Comparison of ENCODE assay signal across 16 mouse cellular contexts in the genomic region with DNA sequence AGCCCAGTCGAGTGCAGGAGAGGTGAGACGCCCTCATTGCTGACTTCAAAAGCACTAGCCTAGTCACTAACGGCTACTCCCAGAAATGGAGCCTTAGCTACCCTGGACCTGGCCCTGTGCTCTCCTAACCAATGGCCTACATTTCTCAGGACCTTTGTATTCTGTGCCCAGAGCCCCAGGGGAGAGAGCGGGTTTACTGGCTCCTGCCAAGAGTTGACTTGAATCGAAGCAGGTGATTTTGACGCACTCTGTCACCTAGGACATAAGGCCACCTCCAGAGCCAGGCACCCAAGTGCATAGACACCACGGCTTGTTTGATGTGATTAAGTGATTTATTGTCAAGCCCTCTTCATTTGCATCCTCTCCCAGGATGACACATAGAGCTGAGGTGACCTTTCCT.
DNase-seq lines count a peak whose midpoint lies in the region; TF ChIP-seq lines count a peak whose summit lies in the region.
"Had no signal": no experiment of that assay in that cellular context is flagged by ENCODE, and none has a peak within 500 bp of the region (broad histone marks: within the 10 kb centered on the region; RNA-seq: fewer than 3 reads in every experiment).

No protein-coding gene starts in this region.

- intact Hi-C loops in left cerebral cortex, adult 2 months (cut with DNase I), result no loop called here

- no peak for TF ChIP-seq CTCF in left cerebral cortex, adult 2 months (IDR thresholded peaks at IDR 0.05)

- DNase-seq in kidney, adult 11 months, result peak; percentile 74
- DNase-seq in kidney, postnatal 10 days, result no peak
- peak; percentile 49 for DNase-seq in kidney, adult 9 months
- DNase-seq in kidney, postnatal 4 days, result no peak
- DNase-seq in kidney, postnatal 14 days, result peak; percentile 26
- no peak for DNase-seq in left cerebral cortex, adult 2 months (ENCODE audit: extremely low spot score in 1 of 2, low spot score in 2 of 2)
- DNase-seq in cerebellum, adult 8-10 months, result no peak
- DNase-seq: cerebellum, adult 18-20 months; cerebellum, postnatal 10 days; gastrocnemius, adult 2 months; gastrocnemius, postnatal 25 days had no signal

- no peak overlapping the region for H3K27ac ChIP-seq in left cerebral cortex, adult 2 months
- H3K27ac ChIP-seq: embryonic facial prominence, embryonic 10.5 days; forebrain, embryonic 10.5 days; gastrocnemius, adult 2 months; hindbrain, embryonic 15.5 days had no signal

- H3K4me3 ChIP-seq in left cerebral cortex, adult 2 months, result no peak overlapping the region
- H3K4me3 ChIP-seq: embryonic facial prominence, embryonic 10.5 days; erythroblast, embryonic 14.5 days; forebrain, embryonic 10.5 days; gastrocnemius, adult 2 months; heart, embryonic 12.5 days; hindbrain, embryonic 15.5 days had no signal

Comparison
In these comparisons a context has a peak if more than half of its experiments do, and no peak if none do; other contexts are left out.
1. DNase-seq: peak in kidney, adult 11 months (single experiment), kidney, adult 9 months (single experiment) and kidney, postnatal 14 days (single experiment); none in kidney, postnatal 10 days (single experiment), kidney, postnatal 4 days (0 of 2), left cerebral cortex, adult 2 months (0 of 2) and cerebellum, adult 8-10 months (single experiment).